Mouse (Mus musculus) thymus, adult 2 months (tissue): ENCODE data around the gene Ttk.

Source experiments
- CTCF ChIP-seq: fragments of 200-500 bp; IDR thresholded peaks from 2 replicates; pipeline ENCODE4 v1.5.1; 2012; ENCODE audit warnings: mild to moderate bottlenecking, control low read depth, low read length, moderate library complexity, borderline replicate concordance; ENCODE audit not compliant: control insufficient read depth, poor library complexity, insufficient read depth; ENCODE audit errors: extremely low read depth
- POLR2A ChIP-seq: fragments of 200-500 bp; IDR thresholded peaks from 2 replicates; pipeline ENCODE4 v1.6.1; 2012; ENCODE audit warnings: mild to moderate bottlenecking, low read length, control low read depth, moderate library complexity; ENCODE audit not compliant: control insufficient read depth, poor library complexity, insufficient read depth; ENCODE audit errors: extremely low read depth

- TF ChIP-seq POLR2A = no peak
- TF ChIP-seq CTCF = no peak
Measured at GRCm38 (mm10) chr9:83820976-83821375, 13.5 kb upstream of the Ttk start.
